Mouse (Mus musculus) heart, postnatal 4 days (tissue): Measurements from ENCODE around the gene Gm13119. TPM values are rescaled to one million over a fixed set of nuclear protein-coding genes. Genes with fewer than 3 reads are reported as not detected.
"Not testable (repeated sequence)": the region's sequence is repeated elsewhere in the genome, so short reads cannot be mapped to it uniquely, and the experiment has no call there.

Experiments
- DNase-seq: peaks from one replicate; pipeline ENCODE4 v3.0.0; 2021
- total RNA-seq, 2 experiments: library from RNA; stranded (reverse); gene quantifications; 2 replicates each; pipeline ENCODE4 v1.2.3; 2021

The Gm13119 gene
- not detected for total RNA-seq

GRCm38 (mm10) chr4:144357642-144358041 lies at the start of gene Gm13119:
Gene Gm13119 (plus strand): TSS chr4:144357942.
- not testable (repeated sequence) for DNase-seq

GRCm38 (mm10) chr4:144312666-144313460 lies 44.9 kb upstream of the Gm13119 start:
- DNase-seq, result not testable (repeated sequence)

- not testable (repeated sequence) for DNase-seq
These were observed 27.8 kb upstream of the Gm13119 start, which contains the start of gene Gm13128 for GRCm38 (mm10) chr4:144329949-144330348. Gene Gm13128 (plus strand): TSS chr4:144330249.

GRCm38 (mm10) chr4:144335856-144336255 lies 21.9 kb upstream of the Gm13119 start:
- not testable (repeated sequence) for DNase-seq

GRCm38 (mm10) chr4:144377911-144378310 lies 20.2 kb downstream of the Gm13119 start, which contains the start of gene Pramef20:
Gene Pramef20 (minus strand): TSS chr4:144377933.
- no peak for DNase-seq

GRCm38 (mm10) chr4:144396316-144396715 lies 38.6 kb downstream of the Gm13119 start:
- DNase-seq, result no peak

GRCm38 (mm10) chr4:144402712-144403111 lies 45.0 kb downstream of the Gm13119 start:
- no peak for DNase-seq

GRCm38 (mm10) chr4:144404456-144405086 lies 46.8 kb downstream of the Gm13119 start:
- DNase-seq, result peak; percentile 58

- no peak for DNase-seq
These were observed 48.5 kb downstream of the Gm13119 start for GRCm38 (mm10) chr4:144406261-144406660.

GRCm38 (mm10) chr4:144408290-144408689 lies 50.5 kb downstream of the Gm13119 start, which contains the start of gene Pramef12:
Gene Pramef12 (minus strand): TSS chr4:144408464.
- no peak for DNase-seq

Other genes starting within 250 kb of the Gm13119 start
- not detected for gene Oog3, start 195.3 kb upstream of the Gm13119 start, total RNA-seq
- gene Oog2, start 167.2 kb upstream of the Gm13119 start, total RNA-seq, result not detected
- gene C87977, start 144.6 kb upstream of the Gm13119 start, total RNA-seq, result not detected
- gene Pramel5, start 77.5 kb upstream of the Gm13119 start, total RNA-seq, result not detected
- gene Gm13128, start 27.7 kb upstream of the Gm13119 start, total RNA-seq, result not detected
- not detected for gene Pramef20, start 20.0 kb downstream of the Gm13119 start, total RNA-seq
- not detected for gene Pramef12, start 50.5 kb downstream of the Gm13119 start, total RNA-seq
- not detected for gene 1700012P22Rik, start 80.8 kb downstream of the Gm13119 start, total RNA-seq
- not detected for gene Gm9944, start 95.4 kb downstream of the Gm13119 start, total RNA-seq
- not detected for gene Aadacl3, start 105.8 kb downstream of the Gm13119 start, total RNA-seq
- gene 9430007A20Rik, start 161.9 kb downstream of the Gm13119 start, total RNA-seq, result not detected
- not detected for gene Gm13124, start 207.2 kb downstream of the Gm13119 start, total RNA-seq